Mouse (Mus musculus): Measurements from ENCODE around the gene Dio2.

DNA sequence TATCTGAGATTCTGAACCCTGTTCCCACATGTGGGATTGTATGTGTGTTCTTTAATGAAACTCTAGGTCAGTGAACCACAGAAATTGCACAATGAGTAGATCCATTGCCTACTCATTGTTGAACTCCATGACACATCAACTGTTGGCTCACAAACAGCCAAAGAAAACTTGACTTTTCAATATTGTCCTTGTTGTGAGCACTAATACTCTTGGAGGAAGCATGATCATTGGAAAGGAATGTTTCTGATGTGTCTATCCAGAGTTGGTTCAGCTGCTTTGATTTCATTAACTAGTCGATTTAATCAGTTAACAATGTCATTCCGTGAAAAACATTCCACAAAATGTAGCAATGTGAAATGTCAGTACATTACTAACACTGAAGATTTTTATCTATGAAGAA lies 44.1 kb downstream of the Dio2 start:
- no peak for TF ChIP-seq GATA1 (IDR thresholded peaks at IDR 0.05; ENCODE audit: low read length)
- TF ChIP-seq TAL1 (IDR thresholded peaks at IDR 0.05; ENCODE audit: low read length): no peak
